Mouse (Mus musculus) myocyte (in vitro differentiated cells): ENCODE measurements around the gene Htra3.

ENCODE experiments used
- CEBPB ChIP-seq: IDR thresholded peaks from 2 replicates; pipeline ENCODE4 v1.6.1; 2011; ENCODE audit warnings: mild to moderate bottlenecking, moderate library complexity; ENCODE audit not compliant: poor library complexity, insufficient read depth, severe bottlenecking
- POLR2A ChIP-seq: IDR thresholded peaks from one replicate; pipeline ENCODE4 v1.6.1; 2011; ENCODE audit warnings: low read depth, mild to moderate bottlenecking, control low read depth, moderate library complexity; ENCODE audit not compliant: insufficient read length
- POLR2AphosphoS2 ChIP-seq: IDR thresholded peaks from one replicate; pipeline ENCODE4 v1.6.1; 2011; ENCODE audit warnings: low read depth, control low read depth; ENCODE audit not compliant: insufficient read length

DNA sequence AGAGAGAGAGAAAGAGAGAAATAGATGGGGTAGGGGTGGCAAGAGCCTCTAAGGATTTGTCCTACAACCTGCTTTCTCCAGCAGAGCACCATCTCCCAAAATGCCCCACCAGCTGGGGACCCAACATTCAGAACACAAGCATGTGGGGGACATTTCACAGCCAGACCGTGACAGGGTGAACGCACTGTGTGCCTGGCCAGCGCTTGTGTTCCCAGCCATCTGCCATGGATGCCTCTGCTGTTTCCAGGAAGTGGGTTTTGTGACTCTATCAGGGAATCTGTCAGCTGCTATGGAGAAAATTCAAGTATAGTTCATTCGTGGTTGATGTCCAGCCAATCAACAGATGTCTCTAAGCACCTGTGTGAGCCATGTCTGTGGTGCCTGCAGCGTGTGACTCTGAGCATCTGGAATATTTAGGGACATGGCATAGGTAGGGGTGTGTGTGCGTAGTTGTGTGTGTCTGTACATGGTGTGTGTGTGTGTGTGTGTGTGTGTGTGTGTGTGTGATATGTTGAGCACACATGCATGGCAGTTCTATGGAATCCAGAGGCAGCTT lies 33.6 kb downstream of the Htra3 start:
- TF ChIP-seq CEBPB = no peak
- no peak for TF ChIP-seq POLR2AphosphoS2
- no peak for TF ChIP-seq POLR2A
